Mouse (Mus musculus) kidney, adult 2 months (tissue): ENCODE data around the gene Mpl.

ENCODE experiments used
- CTCF ChIP-seq: fragments of 200-500 bp; conservative IDR thresholded peaks from 2 replicates; pipeline ENCODE4 v1.5.1; 2011; ENCODE audit warnings: low read depth, mild to moderate bottlenecking, control low read depth, low read length, moderate library complexity, mixed read lengths; ENCODE audit not compliant: insufficient read depth, insufficient read length
- POLR2A ChIP-seq: fragments of 200-500 bp; IDR thresholded peaks from one replicate; pipeline ENCODE4 v1.6.1; 2011; ENCODE audit warnings: low read depth, low read length, control low read depth

GRCm38 (mm10) chr4:118424541-118425160, 32.7 kb downstream of the Mpl start:
- no peak for TF ChIP-seq CTCF
- no peak for TF ChIP-seq POLR2A
